Mouse (Mus musculus) lung, postnatal 10 days (tissue): ENCODE data around the gene Klhl36.

Experiments used
- DNase-seq: peaks from one replicate; pipeline ENCODE4 v3.0.0; 2021

The Klhl36 gene

DNA sequence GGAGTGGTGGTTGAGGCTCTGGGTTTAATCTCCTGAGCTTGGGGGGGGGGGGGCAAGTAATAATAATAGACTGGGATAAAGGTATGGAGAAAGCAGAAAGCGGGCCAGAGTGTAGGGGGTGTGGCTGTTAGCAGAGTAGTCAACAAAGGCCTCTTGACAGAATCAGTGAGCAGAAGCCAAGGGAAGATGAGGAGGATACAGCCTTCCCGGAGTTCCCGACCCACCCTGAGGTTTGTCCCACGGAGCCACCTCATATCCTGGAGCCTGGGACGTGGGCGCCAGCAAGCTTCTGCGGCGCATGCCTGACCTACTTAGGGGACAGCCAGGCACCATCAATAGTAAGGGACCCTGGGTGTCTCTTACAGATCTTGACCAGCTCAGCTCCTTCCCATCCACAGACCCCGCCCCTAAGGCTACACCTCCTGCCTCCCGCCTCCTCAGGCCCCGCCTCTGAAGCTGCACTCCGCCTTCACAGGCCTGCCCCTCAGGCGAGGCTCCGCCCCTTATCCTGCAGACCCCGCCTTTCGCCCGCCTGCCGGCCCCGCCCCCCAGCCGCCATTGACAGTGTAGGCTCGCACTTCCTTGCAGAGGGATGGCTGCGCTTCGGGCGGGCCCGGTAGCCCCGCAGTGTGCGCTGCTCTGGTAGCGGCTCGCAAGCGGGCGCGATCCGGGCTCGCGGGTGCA lies at the start of gene Klhl36:
Gene Klhl36, plus strand, starts transcription at position 561 of the 684 bp plus-strand sequence.
- DNase-seq: peak; percentile 99

DNA sequence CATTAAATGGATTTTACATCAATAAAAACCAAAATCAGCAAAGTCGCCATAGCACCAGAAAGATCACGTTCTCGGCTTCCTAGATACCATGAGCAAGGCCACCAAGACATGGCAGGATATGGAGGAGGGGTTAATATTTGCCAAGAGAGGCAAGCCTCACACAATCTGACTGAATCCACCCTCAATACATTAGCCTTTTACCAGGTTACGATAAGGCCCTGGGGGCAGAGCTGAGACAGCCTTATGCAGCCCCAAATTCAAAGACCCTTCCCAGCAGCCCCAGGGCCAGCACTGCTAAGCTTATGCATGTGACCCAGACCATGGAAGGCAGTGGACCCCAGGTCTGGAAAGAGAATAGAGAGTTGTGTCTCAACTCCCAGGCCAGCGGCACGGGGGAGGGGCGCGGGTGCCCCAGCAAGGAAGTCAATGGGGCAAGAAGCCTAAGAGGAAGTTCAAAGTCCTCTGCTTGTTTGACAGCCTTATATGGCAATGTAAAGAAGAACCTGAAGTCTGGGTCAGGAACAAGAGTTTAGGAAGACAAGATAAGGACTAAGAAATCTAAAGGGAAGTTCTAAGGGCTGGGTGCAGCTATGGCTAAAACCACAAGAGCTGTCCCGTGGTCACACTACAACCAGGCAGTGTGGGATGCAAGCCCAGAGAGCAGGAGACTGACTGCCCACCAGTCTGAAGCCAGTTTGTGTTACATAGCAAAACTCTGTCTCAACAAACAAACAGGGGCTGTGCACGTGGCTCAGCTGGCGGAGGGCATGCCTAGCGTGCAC lies 49.2 kb upstream of the Klhl36 start:
- DNase-seq: no peak

DNA sequence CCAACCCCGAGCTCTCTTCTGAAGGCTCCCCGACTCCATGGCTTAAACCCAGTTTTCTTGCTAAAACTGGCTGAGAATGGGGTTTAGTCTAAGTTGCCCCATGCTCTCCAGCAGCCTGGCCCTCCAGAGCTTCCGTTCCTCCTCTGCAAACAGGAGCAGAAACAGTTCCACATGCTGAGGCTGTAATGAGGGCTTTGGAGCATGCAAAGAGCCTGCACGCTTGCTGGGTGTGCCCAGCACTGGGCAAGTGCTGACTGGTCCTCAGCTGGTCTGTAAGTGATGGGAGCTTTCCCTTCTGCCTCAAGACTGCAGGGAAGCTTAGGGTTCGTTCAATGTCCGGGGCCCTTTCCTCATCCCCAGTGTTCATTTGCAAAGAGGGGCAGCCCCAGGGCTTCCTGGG lies 45.8 kb upstream of the Klhl36 start:
- no peak for DNase-seq

DNA sequence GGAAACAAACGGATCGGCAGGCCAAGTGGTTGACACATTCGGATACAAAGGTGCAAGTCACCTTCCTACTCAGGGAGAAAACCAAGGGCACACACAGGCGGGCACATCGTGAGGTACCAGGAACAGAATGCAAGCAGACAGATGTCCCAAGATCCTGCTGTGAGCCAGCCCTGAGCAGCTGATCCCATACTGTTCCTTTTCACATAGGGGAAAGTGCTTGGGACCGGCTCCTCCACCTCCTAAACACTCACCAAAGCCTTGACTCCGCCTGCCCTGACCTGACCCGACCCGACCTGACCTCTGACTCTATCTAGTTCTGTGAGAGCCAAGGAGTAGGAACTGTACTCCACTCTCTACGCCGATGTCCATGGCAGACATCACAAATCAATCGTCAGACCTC lies 44.6 kb upstream of the Klhl36 start:
- DNase-seq: no peak

DNA sequence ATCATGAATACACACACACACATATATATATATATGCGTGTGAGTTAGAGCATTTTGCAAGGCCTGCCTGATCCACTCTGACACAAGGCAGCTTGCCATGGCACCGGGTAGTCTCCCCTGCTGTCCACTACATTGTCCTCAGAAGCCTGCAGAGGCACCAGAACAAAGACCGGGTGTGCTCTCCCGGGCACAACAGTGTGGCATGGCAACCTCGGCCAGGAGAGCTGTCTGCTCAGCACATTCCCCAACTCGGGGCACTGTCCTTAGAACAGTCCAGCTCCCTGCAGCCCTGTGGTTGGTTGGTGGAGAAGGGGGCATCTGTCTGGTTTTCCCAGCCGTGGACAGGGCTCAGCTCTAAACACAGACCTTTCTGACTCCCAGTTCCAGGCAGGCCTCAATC lies 42.8 kb upstream of the Klhl36 start:
- DNase-seq: no peak

DNA sequence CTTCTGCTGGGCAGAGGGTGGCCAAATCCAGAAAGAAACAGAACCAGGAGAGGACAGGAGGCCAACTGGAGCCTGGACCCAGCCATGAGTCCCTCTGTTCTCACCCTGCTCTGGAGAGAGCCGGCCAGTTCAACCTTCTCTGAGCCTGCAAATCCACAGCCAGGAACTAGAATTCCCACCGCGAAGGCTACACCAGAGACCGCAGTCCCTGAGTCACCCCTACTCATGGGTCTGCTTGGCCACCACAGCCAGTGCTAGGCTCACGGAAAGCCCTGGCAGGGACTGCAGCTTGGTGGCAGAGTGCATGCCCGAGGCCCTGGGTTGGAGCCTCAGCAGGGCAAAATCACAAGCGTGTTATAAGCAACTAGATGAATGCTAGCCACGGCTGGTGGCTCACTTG lies 42.1 kb upstream of the Klhl36 start:
- DNase-seq: no peak

DNA sequence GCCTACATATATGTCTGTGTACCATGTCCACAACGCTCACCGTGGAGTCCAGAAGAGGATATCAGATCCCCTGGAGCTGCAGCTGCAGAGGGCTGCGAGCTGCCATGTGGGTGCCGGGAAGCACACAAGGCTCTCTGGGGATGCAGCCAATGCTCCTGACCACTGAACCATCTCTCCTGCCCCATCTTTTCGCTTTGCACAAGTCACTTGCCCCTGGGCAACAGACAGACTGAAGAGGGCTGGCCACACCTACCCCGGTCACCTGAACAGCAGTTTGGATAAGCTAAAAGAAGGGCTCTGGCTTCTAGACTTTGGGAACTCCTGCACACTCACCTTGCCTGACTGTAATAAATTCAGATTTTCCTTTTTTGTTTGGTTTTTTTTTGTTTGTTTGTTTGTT lies 40.4 kb upstream of the Klhl36 start:
- DNase-seq: no peak

DNA sequence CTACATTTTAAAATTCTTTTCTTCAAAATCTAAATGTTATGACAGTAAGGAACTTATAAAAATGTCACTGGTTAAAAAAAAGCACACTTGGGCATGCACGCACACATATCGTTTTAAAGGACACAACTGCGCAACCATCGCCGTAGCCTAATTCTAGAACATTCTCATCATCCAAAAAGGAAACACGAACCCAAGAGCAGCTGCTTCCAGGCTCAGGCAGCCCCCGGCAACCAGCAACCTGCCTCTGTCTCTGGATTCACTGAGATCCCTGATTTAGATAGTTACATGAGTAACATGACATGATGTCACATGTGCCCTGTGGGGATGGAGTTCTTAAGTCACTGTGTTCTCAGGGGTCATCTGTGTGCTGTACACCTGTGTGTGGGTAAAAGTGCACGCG lies 38.8 kb upstream of the Klhl36 start:
- DNase-seq: no peak

DNA sequence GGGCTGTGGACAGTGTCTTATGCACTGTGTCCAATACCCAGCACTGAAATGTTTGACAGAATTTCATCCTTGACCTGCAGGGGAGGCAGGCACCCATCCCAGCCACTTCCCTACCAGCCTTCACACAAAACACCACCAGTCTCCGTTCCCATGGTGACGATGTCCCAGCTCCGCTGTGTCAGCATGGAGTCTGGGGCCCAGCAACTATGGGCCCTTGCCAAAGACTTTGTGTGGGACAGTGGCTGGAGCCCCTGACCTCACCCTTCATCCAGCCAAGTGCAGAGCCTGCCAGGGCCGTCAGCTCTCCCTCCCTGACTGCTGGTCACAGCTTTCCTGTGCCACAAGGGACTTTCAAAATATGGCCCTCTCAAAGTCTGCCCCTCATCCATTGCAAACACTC lies 38.0 kb upstream of the Klhl36 start:
- DNase-seq: peak; percentile 63

DNA sequence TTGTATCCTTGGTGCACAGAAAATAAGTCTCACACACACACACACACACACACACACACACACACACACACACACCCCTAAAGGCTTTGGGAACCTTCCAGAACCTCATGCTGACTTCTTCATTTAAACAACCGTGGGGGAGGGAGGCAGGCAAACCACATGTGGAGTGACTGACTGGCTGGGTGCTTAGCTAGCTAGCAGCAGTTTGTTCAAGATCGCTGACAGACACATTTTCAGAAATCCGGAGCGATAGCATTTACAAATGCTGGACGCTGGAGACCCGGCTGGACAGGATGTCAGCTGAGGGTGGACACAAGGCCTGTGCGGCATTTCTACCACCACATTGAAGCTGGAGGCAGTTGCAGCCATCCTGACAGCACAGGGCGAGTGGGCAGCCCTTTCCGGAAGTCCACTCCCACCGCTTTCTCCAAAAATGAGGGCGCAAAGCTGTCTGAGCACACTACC lies 37.2 kb upstream of the Klhl36 start:
- DNase-seq: peak; percentile 81

DNA sequence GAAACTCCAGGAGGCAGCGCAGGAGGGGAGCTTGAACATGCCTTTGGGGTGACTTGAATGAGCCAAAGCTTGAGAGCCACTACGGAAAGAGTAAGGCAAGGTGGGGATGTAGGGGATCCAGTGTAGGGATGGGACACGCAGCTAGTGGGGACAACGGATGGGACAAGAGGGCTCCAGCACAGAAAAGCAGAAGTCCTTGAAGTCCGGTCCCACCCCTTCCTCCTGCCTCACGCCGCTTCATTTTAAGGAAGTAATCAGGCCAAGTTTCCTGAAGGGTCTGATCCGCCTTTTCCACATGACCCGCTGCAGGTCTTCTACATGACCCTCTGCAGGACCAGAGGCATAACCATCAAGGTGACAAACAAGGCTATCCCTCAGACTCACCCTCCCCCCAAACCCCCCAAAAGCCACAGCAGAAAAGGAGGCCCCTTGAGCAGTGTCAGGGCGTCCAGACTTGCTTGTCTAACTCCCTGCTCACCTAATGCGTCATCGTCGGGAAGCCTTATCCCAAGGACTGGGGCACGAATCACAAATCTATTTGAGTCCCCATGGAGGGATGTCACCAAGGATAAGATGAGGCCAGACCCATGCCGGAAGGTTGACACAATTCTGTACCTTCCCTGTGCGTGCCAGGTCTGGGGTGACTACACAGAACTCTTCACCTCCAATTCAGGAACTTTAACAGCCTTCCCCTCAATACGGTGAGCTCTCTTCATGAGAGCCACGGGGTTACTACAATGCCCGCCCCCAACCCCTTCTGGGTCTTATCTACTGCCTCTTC lies 35.9 kb upstream of the Klhl36 start:
- DNase-seq: no peak

DNA sequence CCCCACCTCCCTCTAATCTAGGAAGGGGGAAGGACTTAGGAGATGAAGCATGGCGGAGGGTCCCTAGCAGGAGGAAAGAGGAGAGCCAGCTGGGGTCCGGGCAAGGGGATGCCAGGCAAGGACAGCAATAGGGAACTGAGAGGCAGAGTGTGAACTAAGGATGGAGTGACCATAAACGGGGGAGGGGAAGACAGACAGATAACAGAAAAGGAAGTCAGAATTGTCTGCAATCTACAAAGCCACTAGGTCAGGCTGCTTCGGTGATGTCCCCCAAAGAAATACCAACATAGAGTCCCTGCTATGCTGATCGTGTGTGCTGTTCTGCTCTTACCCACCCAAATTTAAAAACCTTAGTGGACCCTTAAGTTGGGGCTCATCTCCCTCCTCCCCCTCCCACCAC lies 35.1 kb upstream of the Klhl36 start:
- no peak for DNase-seq

DNA sequence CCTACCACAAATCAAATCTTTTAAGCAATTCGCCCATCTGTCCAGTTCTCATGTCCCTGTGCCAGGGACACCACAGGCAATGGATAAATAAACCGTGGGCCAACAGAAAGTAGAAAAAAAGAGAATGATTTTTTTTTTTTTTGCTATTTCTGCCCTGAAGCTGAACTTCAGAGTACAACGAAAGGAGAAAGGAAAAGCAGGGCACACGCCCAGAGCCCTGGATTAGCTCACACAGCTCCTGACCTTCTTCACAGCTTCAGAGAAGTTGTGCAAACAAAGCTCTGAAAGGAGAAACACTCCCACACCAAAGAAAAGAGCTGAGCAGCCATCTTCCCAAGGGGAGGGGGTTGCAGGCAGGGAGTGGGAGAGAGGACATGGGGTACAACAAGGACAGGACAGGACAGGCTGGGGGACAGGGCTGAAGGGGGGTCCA lies 34.3 kb upstream of the Klhl36 start:
- peak; percentile 65 for DNase-seq

DNA sequence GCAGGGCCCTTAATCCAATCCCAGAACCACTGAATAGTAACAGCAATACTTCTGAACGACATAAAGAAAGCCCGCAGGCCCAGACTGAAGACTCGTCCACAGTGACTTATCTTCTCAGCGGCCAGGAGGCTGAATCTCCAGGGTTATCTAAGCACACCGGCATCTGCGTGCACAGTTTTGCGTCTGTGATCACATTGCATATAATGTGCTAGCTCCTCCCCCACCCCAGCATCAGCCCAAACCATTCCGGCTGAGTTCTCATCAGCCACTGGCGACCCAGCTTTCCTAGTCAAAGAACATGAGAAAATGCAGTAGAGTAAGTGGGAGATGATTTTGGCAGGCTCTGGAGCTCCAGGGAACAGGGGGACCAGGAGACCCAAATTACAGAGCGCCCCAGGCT lies 33.1 kb upstream of the Klhl36 start:
- DNase-seq: no peak

DNA sequence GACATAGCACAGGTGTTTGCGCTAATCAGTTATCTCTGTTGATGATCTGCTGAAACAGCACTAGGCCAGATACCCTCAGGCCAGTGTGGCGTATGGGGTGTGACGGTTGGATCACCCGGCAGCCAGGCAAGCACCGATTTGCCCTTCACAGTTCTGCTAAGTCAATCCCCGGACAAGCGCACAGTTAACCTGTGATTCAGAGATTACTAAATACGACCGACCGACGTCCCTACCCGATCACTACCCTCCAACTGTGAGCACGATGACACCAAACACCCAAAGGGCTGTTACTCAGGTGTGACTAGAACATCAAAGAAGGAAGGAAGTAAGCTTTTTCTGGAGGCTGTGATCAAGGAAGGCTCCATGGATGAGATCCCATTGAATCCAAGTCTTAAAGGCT lies 32.6 kb upstream of the Klhl36 start:
- no peak for DNase-seq

DNA sequence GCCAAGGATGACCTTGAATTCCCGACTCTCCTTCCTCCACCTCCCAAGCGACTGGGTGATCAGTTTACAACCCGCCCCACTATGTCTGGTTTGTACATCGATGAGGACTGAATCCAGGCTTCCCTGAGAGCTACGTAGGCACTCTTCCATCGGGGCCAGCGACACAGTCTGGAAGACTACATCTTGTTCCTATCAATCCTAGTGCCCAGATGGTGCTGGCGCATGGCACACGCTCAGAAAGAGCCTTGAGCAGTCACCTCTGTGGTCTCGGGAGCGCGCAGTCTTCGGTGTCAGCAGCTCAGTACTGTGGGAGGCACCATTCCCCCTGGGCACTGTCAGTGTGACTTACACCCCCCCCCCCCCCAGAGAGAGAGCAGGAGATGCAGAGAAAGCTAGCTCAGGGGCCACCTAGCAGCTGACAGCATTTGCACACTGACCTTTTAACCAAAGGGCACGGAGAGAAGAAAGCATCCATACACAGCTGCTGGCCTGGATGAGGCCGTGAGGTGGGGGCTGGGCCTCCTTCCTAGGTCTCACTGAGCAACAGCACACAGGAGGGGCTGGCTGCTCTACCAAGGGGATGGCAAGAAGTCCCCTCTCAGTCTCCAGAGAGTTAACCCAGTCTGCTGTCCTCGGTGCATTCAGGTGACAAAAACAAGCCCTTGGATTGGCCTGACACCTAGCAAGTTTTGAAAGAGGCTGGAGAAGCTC lies 32.0 kb upstream of the Klhl36 start:
- no peak for DNase-seq

DNA sequence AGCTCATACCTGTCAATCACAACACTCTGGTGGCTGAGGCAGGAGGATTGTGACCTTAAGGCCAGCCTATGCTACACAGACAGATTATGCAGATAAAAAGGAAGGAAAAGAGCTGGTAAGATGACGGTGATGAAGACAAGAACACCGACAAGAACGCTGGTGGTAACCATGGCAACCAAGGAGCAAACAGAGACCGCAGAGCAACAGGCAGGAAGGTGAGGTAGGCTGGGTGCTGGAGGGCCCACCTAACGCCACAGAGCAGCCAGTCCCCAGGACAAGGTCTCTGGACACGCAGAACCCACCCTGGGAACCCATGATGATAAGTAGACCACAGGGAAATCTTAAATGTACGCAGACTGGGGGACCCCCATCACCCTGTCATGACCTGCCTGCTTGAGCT lies 31.5 kb upstream of the Klhl36 start:
- DNase-seq: no peak

DNA sequence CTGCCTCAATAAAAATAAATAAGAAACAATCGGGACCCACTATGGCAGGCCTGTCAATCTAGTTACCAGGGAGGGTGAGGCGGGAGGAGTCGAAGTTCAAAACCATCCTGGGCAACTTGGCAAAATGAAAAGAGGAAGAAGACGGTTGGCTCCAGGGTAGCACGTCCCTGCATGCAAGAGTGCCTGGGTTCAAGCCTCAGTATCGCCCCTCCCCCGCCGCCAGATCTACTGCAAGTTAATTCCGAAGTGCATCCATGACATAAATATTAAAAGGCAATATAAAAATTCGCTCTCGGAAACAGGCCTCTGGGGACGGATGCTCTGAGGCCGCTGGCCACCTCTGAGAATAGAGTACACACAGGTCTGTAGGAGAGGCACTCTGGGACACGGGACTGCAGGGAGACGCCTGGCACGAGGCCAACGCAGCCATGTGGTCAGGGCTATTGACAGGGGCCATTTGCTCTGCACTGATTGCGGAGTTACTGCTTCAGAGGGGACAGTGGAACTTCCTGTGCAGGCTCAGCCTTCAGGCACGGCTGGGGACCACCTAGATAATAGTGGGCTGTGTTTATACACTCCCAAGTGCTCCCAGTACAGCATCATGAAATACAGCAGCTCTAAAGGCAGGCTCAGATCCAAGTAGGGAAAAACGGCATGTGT lies 30.6 kb upstream of the Klhl36 start:
- DNase-seq: peak; percentile 82

DNA sequence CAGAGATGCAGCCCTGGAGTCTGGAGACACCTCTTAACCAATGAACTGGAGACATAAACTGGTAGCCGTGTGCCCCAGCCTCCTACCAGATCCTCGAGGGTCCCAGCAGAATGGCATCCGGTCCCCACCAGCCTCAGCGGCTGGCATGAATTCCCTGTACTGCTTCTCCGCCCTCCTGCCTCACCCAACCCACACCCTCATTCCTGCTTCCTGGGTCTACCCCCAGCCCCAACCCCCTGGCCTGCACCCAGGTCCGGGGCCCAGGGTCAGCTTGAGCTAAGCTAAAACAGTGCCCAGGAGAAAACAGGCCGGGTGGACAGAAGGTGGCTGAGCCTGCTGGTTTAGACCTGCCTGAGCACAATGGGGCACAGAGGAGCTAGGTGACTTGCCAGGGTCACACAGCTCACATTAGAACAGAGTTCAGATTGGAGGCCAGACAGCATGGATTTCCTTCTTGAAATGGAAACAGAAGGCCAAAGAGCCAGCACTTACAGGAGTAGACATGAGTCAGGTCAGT lies 29.9 kb upstream of the Klhl36 start:
- no peak for DNase-seq

DNA sequence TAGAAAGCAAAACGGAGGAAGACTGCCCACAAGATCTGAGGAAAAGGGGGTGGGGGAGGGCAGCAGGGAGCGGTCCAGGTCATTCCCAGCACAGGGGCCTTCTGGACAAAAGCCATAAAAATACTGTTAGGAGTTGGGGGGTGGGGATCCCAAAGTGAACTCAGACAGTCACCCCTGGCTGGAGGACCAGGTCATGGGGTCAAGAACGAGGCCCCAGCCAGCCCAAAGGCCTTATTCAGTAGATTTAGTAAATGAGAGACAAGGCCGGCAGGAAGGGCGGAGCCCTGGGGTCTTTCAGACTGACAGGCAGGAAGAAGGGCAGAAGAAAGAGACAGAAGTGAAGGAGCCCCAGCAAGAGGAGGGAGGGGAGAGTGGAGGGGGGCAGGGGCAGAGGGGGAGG lies 29.1 kb upstream of the Klhl36 start:
- no peak for DNase-seq

DNA sequence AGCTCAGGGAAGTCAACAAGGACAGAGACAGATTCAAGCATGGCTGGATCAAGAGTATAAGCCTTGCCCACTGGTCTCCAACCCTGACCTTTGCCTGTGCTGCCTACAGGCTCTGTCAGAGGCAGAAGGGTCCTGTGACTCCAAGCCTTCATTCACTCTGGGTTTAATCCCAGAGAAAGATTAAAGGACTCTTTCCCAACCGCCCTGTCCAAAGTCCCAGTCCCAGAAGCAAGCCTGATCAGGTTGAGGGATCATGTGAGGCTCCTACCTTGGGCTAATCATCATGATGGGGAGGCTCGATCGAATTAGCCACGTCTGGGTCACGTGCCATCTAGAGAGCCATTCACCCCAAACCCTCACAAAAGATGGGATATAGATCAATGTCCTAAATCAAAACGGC lies 27.4 kb upstream of the Klhl36 start:
- DNase-seq: no peak

DNA sequence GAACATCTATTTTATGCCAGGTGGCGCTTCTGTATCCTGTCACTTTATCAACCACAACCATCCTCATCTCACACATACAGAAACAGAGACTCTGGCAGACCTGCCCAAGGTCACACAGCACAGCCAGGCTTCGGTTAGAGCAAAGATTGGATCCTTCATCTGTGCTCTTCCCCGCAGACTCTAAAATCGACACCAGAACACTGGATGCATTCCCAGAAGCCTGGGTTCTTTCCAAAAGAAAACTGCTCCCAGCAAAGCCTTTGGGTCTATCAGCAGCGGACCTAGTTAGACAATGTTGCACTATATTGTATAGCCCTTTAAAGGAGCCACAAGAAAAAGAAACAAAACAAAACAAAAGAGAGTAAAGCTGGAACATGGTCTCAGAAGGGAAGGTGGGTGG lies 26.8 kb upstream of the Klhl36 start:
- no peak for DNase-seq
